In genomic region chr11:83740443-83740991, GRCm38 (mm10) we compare ENCODE assay signal across 22 mouse cellular contexts. TPM values are rescaled to one million over a fixed set of nuclear protein-coding genes. Genes with fewer than 3 reads are reported as not detected.
"Had no signal": no experiment of that assay in that cellular context is flagged by ENCODE, and none has a peak within 500 bp of the region (broad histone marks: within the 10 kb centered on the region; RNA-seq: fewer than 3 reads in every experiment).

No protein-coding gene starts in this region.

- H3K4me1 ChIP-seq: limb, embryonic 12.5 days; limb, embryonic 15.5 days; stomach, embryonic 15.5 days had no signal

- H3K4me2 ChIP-seq: limb, embryonic 12.5 days; limb, embryonic 15.5 days; midbrain, embryonic 11.5 days; stomach, embryonic 15.5 days had no signal

- H3K36me3 ChIP-seq: limb, embryonic 12.5 days; limb, embryonic 15.5 days; stomach, embryonic 15.5 days had no signal

- DNase-seq: kidney, adult 18-20 months; kidney, adult 9 months; kidney, postnatal 14 days; kidney, postnatal 4 days; left cerebral cortex, postnatal 4 days; midbrain, embryonic 14.5 days; right cerebral cortex, adult 18-20 months; right cerebral cortex, postnatal 14 days; right cerebral cortex, postnatal 4 days; thymus, postnatal 25 days had no signal

- H3K9ac ChIP-seq: limb, embryonic 12.5 days; limb, embryonic 15.5 days; liver, embryonic 14.5 days; stomach, embryonic 15.5 days had no signal

- H3K4me3 ChIP-seq: limb, embryonic 12.5 days; limb, embryonic 15.5 days; stomach, embryonic 15.5 days had no signal

- H3K27ac ChIP-seq: hindbrain, postnatal 0 days; limb, embryonic 12.5 days; limb, embryonic 15.5 days; liver, embryonic 14.5 days; stomach, embryonic 15.5 days had no signal

- H3K27me3 ChIP-seq: stomach, embryonic 15.5 days had no signal

- ATAC-seq: hindbrain, postnatal 0 days; inflammation-experienced regulatory T-cells, adult 6 months; intestine, embryonic 16.5 days had no signal

- H3K9me3 ChIP-seq: limb, embryonic 12.5 days; limb, embryonic 15.5 days; stomach, embryonic 15.5 days had no signal

RNA-seq across cellular contexts. Expression of gene Wfdc21, which starts 6.2 kb away (rescaled TPM):
- polyA plus RNA-seq: inflammation-experienced regulatory T-cells, adult 6 months; limb, embryonic 12.5 days; midbrain, embryonic 11.5 days; midbrain, embryonic 14.5 days; midbrain, postnatal 0 days; neural tube, embryonic 11.5 days; neural tube, embryonic 14.5 days had no signal

RNA-seq across cellular contexts. Expression of gene Wfdc18, which starts 31.7 kb away (rescaled TPM):
- polyA plus RNA-seq: hindbrain, postnatal 0 days; inflammation-experienced regulatory T-cells, adult 6 months; kidney, embryonic 16.5 days; limb, embryonic 12.5 days; liver, embryonic 14.5 days; midbrain, embryonic 11.5 days; midbrain, embryonic 14.5 days; neural tube, embryonic 11.5 days; neural tube, embryonic 14.5 days had no signal

RNA-seq across cellular contexts. Expression of gene Wfdc17, which starts 36.7 kb away (rescaled TPM):
- polyA plus RNA-seq: midbrain, embryonic 11.5 days; neural tube, embryonic 11.5 days; neural tube, embryonic 14.5 days had no signal
